Mouse (Mus musculus): ENCODE data around the gene Scaper. TPM values are rescaled to one million over a fixed set of nuclear protein-coding genes. Genes with fewer than 3 reads are reported as not detected.

Gene Scaper
- polyA plus RNA-seq, 1 experiment from 2014 or later: 24.5 TPM

DNA sequence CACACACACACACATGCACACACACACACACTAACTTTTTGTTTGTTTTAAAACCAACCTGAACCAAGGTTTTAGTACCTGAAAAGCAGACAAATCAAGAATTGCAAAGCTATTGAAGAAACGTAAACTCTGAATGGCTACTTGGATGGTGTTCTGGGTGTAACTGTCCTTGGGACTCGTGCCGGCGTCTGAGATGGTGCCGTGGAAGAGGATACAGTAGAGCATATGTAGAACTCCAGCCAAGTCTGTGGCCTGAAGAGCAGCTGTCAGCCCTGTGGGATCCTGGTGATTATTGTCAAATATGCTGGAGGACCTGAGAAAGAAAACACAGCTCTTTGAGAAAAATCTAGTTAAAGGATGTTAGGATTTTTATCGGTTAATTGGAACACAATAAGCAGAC lies 351.8 kb downstream of the Scaper start:
- ATAC-seq: no peak
- H3K4me2 ChIP-seq: no peak overlapping the region
- H3K9me3 ChIP-seq (replicated peaks): no peaks in the 10 kb centered on the region
- 92% methylated on average over 6 of the region's 6 CpGs for WGBS
- H3K27me3 ChIP-seq: no peaks in the 10 kb centered on the region
- H3K36me3 ChIP-seq (ENCODE audit: poor library complexity, severe bottlenecking): peaks cover 3% of the 10 kb centered on the region; the same call in 1 of the 2 replicates
- no peak overlapping the region for H3K27ac ChIP-seq
- H3K9ac ChIP-seq: no peak overlapping the region
- H3K4me1 ChIP-seq: 0 out of 2 replicates have a peak, but pooled peaks cover 4% of the 10 kb centered on the region
- H3K4me3 ChIP-seq: no peak overlapping the region

DNA sequence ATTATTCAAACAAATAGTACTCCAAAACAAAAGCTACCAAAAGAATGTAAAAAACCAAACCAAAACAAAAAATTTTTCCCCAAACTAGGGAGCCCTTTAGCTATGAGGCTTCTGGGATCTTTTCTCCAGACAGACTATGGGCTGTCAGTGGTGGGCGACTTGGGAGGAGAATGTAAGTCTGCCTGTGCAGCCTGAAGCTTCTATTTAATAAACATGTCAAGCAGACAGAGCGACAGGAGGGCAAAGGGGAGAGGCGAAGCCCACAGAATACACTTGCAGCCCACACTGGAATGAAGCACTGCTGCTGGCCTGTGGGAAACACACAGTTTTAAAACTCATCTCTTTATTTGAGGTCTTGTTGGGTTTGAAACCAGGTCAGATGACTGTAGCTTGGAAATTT lies 356.5 kb downstream of the Scaper start:
- Histone ChIP-seq H3K4me1 (0 out of 2 replicates have a peak, but pooled peaks cover 4% of the 10 kb centered on the region), H3K4me2 (no peak overlapping the region), H3K27me3 (no peaks in the 10 kb centered on the region), H3K9ac (no peak overlapping the region), H3K27ac (no peak overlapping the region), H3K36me3 (ENCODE audit: poor library complexity, severe bottlenecking) (peaks cover 3% of the 10 kb centered on the region; the same call in 1 of the 2 replicates), H3K9me3 (replicated peaks) (no peaks in the 10 kb centered on the region), H3K4me3 (no peak overlapping the region)
- WGBS: 44% methylated on average over 3 of the region's 3 CpGs
- ATAC-seq: no peak

GRCm38 (mm10) chr9:55576571-55576970 lies 361.3 kb downstream of the Scaper start:
- ATAC-seq: no peak
- Histone ChIP-seq H3K4me1 (0 out of 2 replicates have a peak, but pooled peaks cover 2% of the 10 kb centered on the region), H3K9ac (no peak overlapping the region), H3K36me3 (ENCODE audit: poor library complexity, severe bottlenecking) (no peaks in the 10 kb centered on the region), H3K27ac (no peak overlapping the region), H3K4me2 (no peak overlapping the region), H3K27me3 (no peaks in the 10 kb centered on the region), H3K4me3 (no peak overlapping the region), H3K9me3 (replicated peaks) (no peaks in the 10 kb centered on the region)
- 64% methylated on average over 1 of the region's 1 CpGs for WGBS

- WGBS: 93% methylated on average over 1 of the region's 1 CpGs
- Histone ChIP-seq H3K4me1 (no peaks in the 10 kb centered on the region), H3K9me3 (replicated peaks) (no peaks in the 10 kb centered on the region), H3K27me3 (no peaks in the 10 kb centered on the region), H3K4me3 (no peak overlapping the region), H3K9ac (no peak overlapping the region), H3K36me3 (ENCODE audit: poor library complexity, severe bottlenecking) (no peaks in the 10 kb centered on the region), H3K27ac (no peak overlapping the region), H3K4me2 (no peak overlapping the region)
- no peak for ATAC-seq
Measured at GRCm38 (mm10) chr9:55571071-55571470, 366.8 kb downstream of the Scaper start.

DNA sequence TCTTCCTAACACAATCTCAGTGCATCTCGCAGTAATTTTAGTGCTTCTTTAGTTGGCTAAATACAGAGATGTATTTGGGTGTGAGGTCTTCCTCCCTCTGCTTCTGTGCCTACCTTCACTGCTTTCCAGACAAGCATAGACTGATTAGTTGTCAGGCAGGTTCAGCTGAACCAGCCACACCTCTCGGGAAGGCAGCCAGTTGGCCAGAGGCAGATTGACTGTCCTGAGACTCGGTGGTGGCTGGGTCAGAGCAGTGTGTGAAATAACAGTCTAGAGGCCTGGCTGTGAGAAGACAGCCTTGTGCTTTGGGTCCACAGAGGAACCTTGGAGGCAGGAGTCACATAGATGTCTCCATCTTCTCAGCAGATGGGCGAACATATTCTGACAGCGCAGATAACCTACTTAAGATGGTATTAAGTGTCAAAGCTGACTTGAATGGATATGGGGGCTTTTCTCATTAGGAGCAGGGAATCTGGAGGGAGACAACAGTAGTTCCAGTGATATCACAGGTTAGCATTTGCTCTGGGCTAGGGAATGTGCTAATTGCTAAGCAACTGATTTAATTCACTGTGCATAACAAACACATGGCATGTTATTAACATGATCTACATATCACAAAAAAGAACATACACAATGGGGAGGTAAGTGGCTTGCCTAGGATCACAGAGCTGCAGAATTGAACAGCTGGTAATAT lies 369.3 kb downstream of the Scaper start:
- no peak overlapping the region for H3K4me3 ChIP-seq
- H3K27me3 ChIP-seq: no peaks in the 10 kb centered on the region
- ATAC-seq: 0 out of 2 replicates have a peak, but pooled peaks have one; percentile 45
- no peak overlapping the region for H3K9ac ChIP-seq
- 68% methylated on average over 5 of the region's 5 CpGs for WGBS
- H3K9me3 ChIP-seq (replicated peaks): no peaks in the 10 kb centered on the region
- no peak overlapping the region for H3K4me2 ChIP-seq
- H3K27ac ChIP-seq: peak overlapping the region; percentile 16; the same call in 1 of the 2 replicates
- no peaks in the 10 kb centered on the region for H3K36me3 ChIP-seq (ENCODE audit: poor library complexity, severe bottlenecking)
- no peaks in the 10 kb centered on the region for H3K4me1 ChIP-seq

DNA sequence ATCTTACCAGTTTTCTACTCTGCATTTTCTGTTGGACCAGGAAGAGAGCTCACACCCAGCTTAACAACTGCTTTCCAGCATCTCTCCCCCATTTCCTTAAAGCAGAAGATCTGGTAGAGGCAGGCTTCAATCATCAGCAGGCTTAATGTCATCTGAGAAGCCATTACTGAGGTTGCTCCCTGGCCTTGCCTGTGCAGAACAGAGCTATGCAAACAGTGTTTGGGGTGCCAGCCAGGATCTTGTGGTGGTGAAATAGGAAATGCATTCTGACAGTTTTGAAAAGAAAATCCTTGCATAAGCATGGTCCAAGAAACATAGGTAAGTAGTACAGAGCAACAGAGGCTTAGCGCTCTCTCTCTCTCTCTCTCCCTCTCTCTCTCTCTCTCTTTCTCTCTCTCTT lies 377.0 kb downstream of the Scaper start:
- Histone ChIP-seq H3K4me1 (no peaks in the 10 kb centered on the region), H3K27me3 (no peaks in the 10 kb centered on the region), H3K4me2 (no peak overlapping the region), H3K27ac (no peak overlapping the region), H3K4me3 (no peak overlapping the region), H3K9me3 (replicated peaks) (no peaks in the 10 kb centered on the region), H3K9ac (no peak overlapping the region), H3K36me3 (ENCODE audit: poor library complexity, severe bottlenecking) (no peaks in the 10 kb centered on the region)
- ATAC-seq: no peak
- 80% methylated on average over 1 of the region's 1 CpGs for WGBS

DNA sequence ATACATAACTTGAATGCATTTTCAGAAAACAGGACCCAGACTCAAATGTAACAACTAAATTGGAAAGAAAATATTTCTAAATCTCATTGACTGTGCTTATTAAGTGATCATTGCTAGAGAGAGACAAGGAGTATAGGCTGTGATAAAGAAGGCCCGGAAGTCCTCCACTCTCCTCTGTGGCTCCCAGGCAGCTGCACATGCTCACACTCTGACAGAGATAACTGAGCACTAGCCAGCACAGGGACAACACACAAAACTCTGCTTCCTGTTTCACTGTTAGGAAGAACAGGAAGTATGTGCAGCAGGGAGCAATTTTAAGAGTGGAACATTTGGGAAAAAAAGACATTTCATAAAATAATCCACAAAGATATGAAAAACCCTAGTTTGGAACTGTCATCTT lies 382.9 kb downstream of the Scaper start:
- Histone ChIP-seq H3K4me1 (no peaks in the 10 kb centered on the region), H3K27me3 (peaks cover 17% of the 10 kb centered on the region), H3K9ac (no peak overlapping the region), H3K36me3 (ENCODE audit: poor library complexity, severe bottlenecking) (no peaks in the 10 kb centered on the region), H3K4me2 (no peak overlapping the region), H3K4me3 (no peak overlapping the region), H3K27ac (no peak overlapping the region), H3K9me3 (replicated peaks) (no peaks in the 10 kb centered on the region)
- 92% methylated on average over 1 of the region's 1 CpGs for WGBS
- no peak for ATAC-seq

- WGBS: 4% methylated on average over 16 of the region's 16 CpGs
- Histone ChIP-seq H3K27ac (no peak overlapping the region), H3K4me1 (peaks cover 19% of the 10 kb centered on the region), H3K36me3 (ENCODE audit: poor library complexity, severe bottlenecking) (no peaks in the 10 kb centered on the region), H3K4me3 (no peak overlapping the region), H3K9me3 (replicated peaks) (no peaks in the 10 kb centered on the region), H3K4me2 (no peak overlapping the region), H3K27me3 (peaks cover 73% of the 10 kb centered on the region), H3K9ac (no peak overlapping the region)
- ATAC-seq: no peak
Measured at GRCm38 (mm10) chr9:55549302-55549890, 388.5 kb downstream of the Scaper start.

DNA sequence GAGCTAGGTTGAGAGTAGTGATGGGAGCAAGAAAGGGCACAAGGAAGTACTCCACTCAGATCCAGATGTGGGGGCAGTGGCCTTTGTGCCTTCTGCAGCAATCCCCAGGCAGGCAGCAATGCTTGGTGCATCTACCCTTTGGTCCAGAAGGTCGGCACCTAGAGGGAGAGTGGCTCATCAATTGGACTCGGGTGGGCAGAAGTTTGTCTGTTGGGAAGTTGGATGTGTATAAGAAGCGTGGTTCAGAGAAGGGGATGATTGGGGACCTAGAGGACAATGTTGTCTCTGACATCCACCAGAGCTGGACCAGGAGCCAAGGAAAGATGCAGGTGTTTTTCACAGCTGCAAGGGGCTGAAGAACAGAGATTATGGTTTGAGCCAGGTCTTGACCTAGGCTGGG lies 389.0 kb downstream of the Scaper start:
- Histone ChIP-seq H3K9me3 (replicated peaks) (no peaks in the 10 kb centered on the region), H3K4me3 (no peak overlapping the region), H3K4me1 (peaks cover 24% of the 10 kb centered on the region), H3K27me3 (peaks cover 78% of the 10 kb centered on the region), H3K36me3 (ENCODE audit: poor library complexity, severe bottlenecking) (no peaks in the 10 kb centered on the region), H3K9ac (no peak overlapping the region), H3K4me2 (no peak overlapping the region), H3K27ac (no peak overlapping the region)
- 6% methylated on average over 3 of the region's 3 CpGs for WGBS
- no peak for ATAC-seq

- 2% methylated on average over 63 of the region's 63 CpGs for WGBS
- H3K9ac ChIP-seq: no peak overlapping the region
- ATAC-seq: peak; percentile 59
- peaks cover 97% of the 10 kb centered on the region for H3K27me3 ChIP-seq
- no peaks in the 10 kb centered on the region for H3K36me3 ChIP-seq (ENCODE audit: poor library complexity, severe bottlenecking)
- H3K27ac ChIP-seq: no peak overlapping the region
- peak overlapping the region; percentile 29 for H3K4me3 ChIP-seq
- H3K4me2 ChIP-seq: peak overlapping the region; percentile 47
- no peaks in the 10 kb centered on the region for H3K9me3 ChIP-seq (replicated peaks)
- H3K4me1 ChIP-seq: peaks cover 39% of the 10 kb centered on the region
Measured at GRCm38 (mm10) chr9:55546176-55547010, 391.5 kb downstream of the Scaper start.

DNA sequence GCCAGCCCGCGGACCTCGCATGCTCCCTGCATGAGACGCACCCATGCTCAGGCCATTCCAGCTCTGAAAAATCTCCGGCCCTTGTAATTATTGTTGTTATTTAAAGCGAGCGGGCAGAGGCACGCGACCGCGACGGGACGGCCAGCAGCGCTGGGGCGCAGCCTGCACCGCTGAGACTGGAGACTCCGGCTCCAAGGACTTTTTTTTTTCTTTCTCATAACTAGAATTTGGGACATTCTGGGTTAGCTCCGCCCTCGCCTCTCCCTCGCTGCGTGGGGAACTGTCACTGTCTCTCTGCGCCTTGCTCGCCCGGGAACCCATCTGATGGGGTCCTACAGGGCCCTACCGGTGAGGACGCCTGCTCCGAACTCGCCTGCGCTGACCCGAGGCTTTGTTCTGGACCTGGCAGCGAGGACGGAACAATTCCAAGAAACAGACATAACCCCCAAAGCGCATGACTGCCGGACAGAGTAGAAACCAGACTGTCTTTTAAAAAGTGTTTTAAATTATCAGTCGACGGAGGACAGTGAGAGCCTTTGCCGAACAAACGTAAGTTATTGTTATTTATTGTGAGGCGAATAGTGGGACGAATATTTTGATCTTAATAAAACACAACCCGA lies 392.3 kb downstream of the Scaper start:
- Histone ChIP-seq H3K4me3 (peak overlapping the region; percentile 29), H3K4me1 (peaks cover 47% of the 10 kb centered on the region), H3K4me2 (peak overlapping the region; percentile 47), H3K9me3 (replicated peaks) (no peaks in the 10 kb centered on the region), H3K36me3 (ENCODE audit: poor library complexity, severe bottlenecking) (no peaks in the 10 kb centered on the region), H3K27me3 (peaks cover 98% of the 10 kb centered on the region), H3K9ac (no peak overlapping the region), H3K27ac (no peak overlapping the region)
- ATAC-seq: no peak
- 5% methylated on average over 41 of the region's 41 CpGs for WGBS
